Mouse (Mus musculus) lung, adult 2 months (tissue): ENCODE measurements at regions not wholly inside any gene's neighbourhood (a gene's known extent, or its start where the extent isn't known, plus 50 kb on each side); places are given as distances from the start of the nearest gene placed in this dataset.

Experiments used
- CTCF ChIP-seq: fragments of 200-500 bp; IDR thresholded peaks from 2 replicates; pipeline ENCODE4 v1.5.1; 2011; ENCODE audit warnings: mild to moderate bottlenecking, low read length, control low read depth; ENCODE audit not compliant: insufficient read depth
- POLR2A ChIP-seq: fragments of 200-500 bp; IDR thresholded peaks from 2 replicates; pipeline ENCODE4 v1.6.1; 2011; ENCODE audit warnings: low read depth, mild to moderate bottlenecking, control low read depth, low read length, borderline replicate concordance; ENCODE audit errors: extremely low read depth

DNA sequence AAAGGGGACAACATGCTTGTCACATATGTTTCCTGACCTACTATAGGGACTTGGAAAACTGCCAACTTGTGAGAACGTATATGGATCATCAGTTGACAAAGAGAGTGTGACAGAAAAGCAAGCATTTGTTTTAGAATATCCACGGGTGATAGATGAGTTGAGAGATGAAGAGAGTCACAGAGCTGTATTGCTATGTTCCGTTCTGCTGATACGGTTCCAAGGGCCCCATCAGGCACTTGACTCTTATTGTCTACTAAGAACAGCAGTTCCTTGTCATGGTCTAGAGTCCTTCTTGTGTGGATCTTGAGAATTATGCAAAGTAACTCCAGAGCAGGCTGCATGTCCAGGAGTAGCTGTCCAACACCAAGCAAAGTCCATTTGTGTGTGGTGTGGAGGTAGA, 143.0 kb upstream of the Neil3 start:
- TF ChIP-seq CTCF: no peak
- TF ChIP-seq POLR2A: no peak
